Mouse (Mus musculus): ENCODE data around the gene Vwa3a. TPM values are rescaled to one million over a fixed set of nuclear protein-coding genes. Genes with fewer than 3 reads are reported as not detected.
A peak's percentile ranks its signal among the peaks of the same experiment; 100 is the strongest.

The Vwa3a gene
- polyA plus RNA-seq, 1 experiment from 2014 or later = 0.24 TPM

- Histone ChIP-seq H3K27ac (no peak overlapping the region), H3K9me3 (no peaks in the 10 kb centered on the region), H3K27me3 (replicated peaks) (no peaks in the 10 kb centered on the region), H3K4me1 (replicated peaks) (0 out of 2 replicates have a peak, but pooled peaks cover 10% of the 10 kb centered on the region), H3K9ac (no peak overlapping the region), H3K4me3 (replicated peaks) (no peak overlapping the region), H3K36me3 (no peaks in the 10 kb centered on the region), H3K4me2 (replicated peaks) (no peak overlapping the region)
- no peak for ATAC-seq
- WGBS = 94% methylated on average over 8 of the region's 8 CpGs
Observed at GRCm38 (mm10) chr7:120721456-120721855, 17.7 kb upstream of the Vwa3a start.

DNA sequence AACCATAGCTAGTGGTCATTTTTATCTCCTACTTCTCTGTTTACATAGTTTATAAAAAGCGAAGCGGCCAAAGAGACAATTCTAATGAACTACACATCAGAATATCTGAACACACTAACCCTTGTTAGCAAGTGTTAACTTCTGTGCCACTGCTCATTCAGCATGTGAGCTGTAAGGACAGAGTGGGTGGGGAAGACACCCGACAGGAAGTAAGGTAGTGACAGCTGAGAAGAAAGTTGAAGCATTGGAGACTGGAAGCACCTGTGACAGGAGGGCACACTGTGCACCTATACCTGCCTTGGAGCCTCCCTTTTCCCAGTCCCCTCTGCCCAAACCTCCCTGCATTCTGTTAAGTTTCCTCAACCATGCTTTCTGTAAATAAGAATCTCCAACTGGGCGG lies 17.1 kb upstream of the Vwa3a start:
- 86% methylated on average over 4 of the region's 4 CpGs for WGBS
- H3K36me3 ChIP-seq = no peaks in the 10 kb centered on the region

GRCm38 (mm10) chr7:120722839-120723278 lies 16.3 kb upstream of the Vwa3a start:
- Histone ChIP-seq H3K4me3 (replicated peaks) (no peak overlapping the region), H3K36me3 (no peaks in the 10 kb centered on the region), H3K27me3 (replicated peaks) (no peaks in the 10 kb centered on the region), H3K9me3 (no peaks in the 10 kb centered on the region), H3K9ac (no peak overlapping the region), H3K27ac (no peak overlapping the region), H3K4me1 (replicated peaks) (0 out of 2 replicates have a peak, but pooled peaks cover 10% of the 10 kb centered on the region), H3K4me2 (replicated peaks) (no peak overlapping the region)
- 82% methylated on average over 8 of the region's 8 CpGs for WGBS
- ATAC-seq = no peak

More for the DNA sequence above, 17.1 kb upstream of the Vwa3a start:
- H3K9ac ChIP-seq = no peak overlapping the region
- no peak overlapping the region for H3K4me3 ChIP-seq (replicated peaks)
- H3K9me3 ChIP-seq = no peaks in the 10 kb centered on the region
- H3K27ac ChIP-seq = no peak overlapping the region
- ATAC-seq = no peak
- H3K27me3 ChIP-seq (replicated peaks) = no peaks in the 10 kb centered on the region
- H3K4me1 ChIP-seq (replicated peaks) = 0 out of 2 replicates have a peak, but pooled peaks cover 10% of the 10 kb centered on the region
- H3K4me2 ChIP-seq (replicated peaks) = no peak overlapping the region

- H3K4me2 ChIP-seq (replicated peaks) = no peak overlapping the region
- 0 out of 2 replicates have a peak, but pooled peaks have one; percentile 25 for ATAC-seq
- 0 out of 2 replicates have a peak, but pooled peaks cover 14% of the 10 kb centered on the region for H3K4me1 ChIP-seq (replicated peaks)
- H3K27ac ChIP-seq = no peak overlapping the region
- no peak overlapping the region for H3K4me3 ChIP-seq (replicated peaks)
- H3K27me3 ChIP-seq (replicated peaks) = no peaks in the 10 kb centered on the region
- 88% methylated on average over 3 of the region's 3 CpGs for WGBS
- H3K9me3 ChIP-seq = no peaks in the 10 kb centered on the region
- H3K36me3 ChIP-seq = no peaks in the 10 kb centered on the region
- no peak overlapping the region for H3K9ac ChIP-seq
Observed at GRCm38 (mm10) chr7:120727581-120727980, 11.5 kb upstream of the Vwa3a start.

DNA sequence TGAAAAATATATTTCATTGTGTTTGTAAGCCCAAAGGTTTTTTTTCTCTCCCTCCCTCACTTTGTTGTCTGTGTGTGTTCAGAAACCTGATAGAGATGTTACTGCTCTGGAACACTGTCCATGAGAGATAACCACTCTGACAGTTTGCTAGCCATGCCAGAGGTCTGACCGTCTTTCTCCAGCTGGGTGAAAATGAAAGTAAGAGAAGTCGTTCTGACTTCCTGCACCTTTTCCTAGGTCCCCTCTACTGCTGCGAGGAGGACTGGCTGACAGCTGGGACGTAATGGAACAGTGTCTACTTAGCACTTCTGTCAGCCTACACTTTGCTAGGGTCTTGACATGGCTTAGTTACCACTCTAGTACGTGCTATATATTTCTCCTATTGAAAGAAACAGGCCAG lies 9.5 kb upstream of the Vwa3a start:
- WGBS = 53% methylated on average over 5 of the region's 5 CpGs
- Histone ChIP-seq H3K4me3 (replicated peaks) (no peak overlapping the region), H3K9ac (no peak overlapping the region), H3K9me3 (no peaks in the 10 kb centered on the region), H3K4me1 (replicated peaks) (0 out of 2 replicates have a peak, but pooled peaks cover 8% of the 10 kb centered on the region), H3K36me3 (no peaks in the 10 kb centered on the region), H3K4me2 (replicated peaks) (no peak overlapping the region), H3K27me3 (replicated peaks) (no peaks in the 10 kb centered on the region), H3K27ac (no peak overlapping the region)
- ATAC-seq = no peak; the same call in 1 of the 2 replicates

GRCm38 (mm10) chr7:120732906-120733305 lies 6.2 kb upstream of the Vwa3a start:
- Histone ChIP-seq H3K4me2 (replicated peaks) (no peak overlapping the region), H3K4me3 (replicated peaks) (no peak overlapping the region), H3K27ac (no peak overlapping the region), H3K9me3 (no peaks in the 10 kb centered on the region), H3K9ac (no peak overlapping the region), H3K4me1 (replicated peaks) (0 out of 2 replicates have a peak, but pooled peaks cover 4% of the 10 kb centered on the region), H3K36me3 (no peaks in the 10 kb centered on the region), H3K27me3 (replicated peaks) (no peaks in the 10 kb centered on the region)
- peak; percentile 79 for ATAC-seq
- 49% methylated on average over 7 of the region's 7 CpGs for WGBS

GRCm38 (mm10) chr7:120739558-120740101 lies 512 bp downstream of the Vwa3a start:
- ATAC-seq = peak; percentile 47; the same call in 1 of the 2 replicates
- Histone ChIP-seq H3K4me1 (replicated peaks) (0 out of 2 replicates have a peak, but pooled peaks cover 3% of the 10 kb centered on the region), H3K27me3 (replicated peaks) (no peaks in the 10 kb centered on the region), H3K4me2 (replicated peaks) (no peak overlapping the region), H3K9me3 (no peaks in the 10 kb centered on the region), H3K9ac (no peak overlapping the region), H3K36me3 (no peaks in the 10 kb centered on the region), H3K4me3 (replicated peaks) (no peak overlapping the region), H3K27ac (no peak overlapping the region)
- whole genome bisulfite sequencing = 12% methylated on average over 5 of the region's 5 CpGs

GRCm38 (mm10) chr7:120743366-120744351 lies 4.5 kb downstream of the Vwa3a start:
- no peak for ATAC-seq
- 74% methylated on average over 14 of the region's 14 CpGs for WGBS
- Histone ChIP-seq H3K9ac (no peak overlapping the region), H3K4me3 (replicated peaks) (no peak overlapping the region), H3K27ac (no peak overlapping the region), H3K9me3 (no peaks in the 10 kb centered on the region), H3K4me1 (replicated peaks) (0 out of 2 replicates have a peak, but pooled peaks cover 3% of the 10 kb centered on the region), H3K27me3 (replicated peaks) (no peaks in the 10 kb centered on the region), H3K36me3 (no peaks in the 10 kb centered on the region), H3K4me2 (replicated peaks) (no peak overlapping the region)

- Histone ChIP-seq H3K36me3 (no peaks in the 10 kb centered on the region), H3K4me3 (replicated peaks) (no peak overlapping the region), H3K27ac (no peak overlapping the region), H3K9me3 (no peaks in the 10 kb centered on the region), H3K4me2 (replicated peaks) (no peak overlapping the region), H3K4me1 (replicated peaks) (no peaks in the 10 kb centered on the region), H3K9ac (no peak overlapping the region), H3K27me3 (replicated peaks) (no peaks in the 10 kb centered on the region)
- 89% methylated on average over 6 of the region's 6 CpGs for WGBS
- no peak for ATAC-seq
Observed at GRCm38 (mm10) chr7:120744606-120745005, 5.5 kb downstream of the Vwa3a start.

- Histone ChIP-seq H3K27ac (no peak overlapping the region), H3K36me3 (no peaks in the 10 kb centered on the region), H3K27me3 (replicated peaks) (no peaks in the 10 kb centered on the region), H3K4me1 (replicated peaks) (no peaks in the 10 kb centered on the region), H3K4me2 (replicated peaks) (no peak overlapping the region), H3K9ac (no peak overlapping the region), H3K9me3 (no peaks in the 10 kb centered on the region), H3K4me3 (replicated peaks) (no peak overlapping the region)
- WGBS = 51% methylated on average over 3 of the region's 3 CpGs
- ATAC-seq = peak; percentile 36; the same call in 1 of the 2 replicates
Observed at GRCm38 (mm10) chr7:120746029-120746428, 6.9 kb downstream of the Vwa3a start.

DNA sequence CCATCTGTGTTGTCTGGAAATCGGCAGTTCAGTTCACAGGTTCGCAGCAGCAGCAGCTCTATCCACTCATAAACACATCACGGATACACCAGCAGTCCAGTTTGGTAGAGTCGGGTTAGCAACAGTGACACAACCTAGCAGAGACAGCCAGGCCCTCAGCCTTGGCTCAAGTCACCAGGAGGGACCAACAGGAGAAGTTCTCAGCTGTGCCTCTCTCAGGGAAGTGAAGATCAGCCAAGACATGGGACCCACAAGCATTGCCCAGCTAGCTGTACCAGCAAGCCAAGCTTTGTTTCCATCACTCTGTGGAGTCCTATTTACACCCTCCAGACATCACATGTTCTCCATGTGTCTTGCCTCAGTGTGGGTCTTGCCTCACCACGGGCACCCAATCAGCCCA lies 7.7 kb downstream of the Vwa3a start:
- Histone ChIP-seq H3K36me3 (no peaks in the 10 kb centered on the region), H3K27ac (no peak overlapping the region), H3K4me2 (replicated peaks) (no peak overlapping the region), H3K9ac (no peak overlapping the region), H3K27me3 (replicated peaks) (no peaks in the 10 kb centered on the region), H3K9me3 (no peaks in the 10 kb centered on the region), H3K4me1 (replicated peaks) (no peaks in the 10 kb centered on the region), H3K4me3 (replicated peaks) (no peak overlapping the region)
- no peak for ATAC-seq
- WGBS = 87% methylated on average over 5 of the region's 5 CpGs

DNA sequence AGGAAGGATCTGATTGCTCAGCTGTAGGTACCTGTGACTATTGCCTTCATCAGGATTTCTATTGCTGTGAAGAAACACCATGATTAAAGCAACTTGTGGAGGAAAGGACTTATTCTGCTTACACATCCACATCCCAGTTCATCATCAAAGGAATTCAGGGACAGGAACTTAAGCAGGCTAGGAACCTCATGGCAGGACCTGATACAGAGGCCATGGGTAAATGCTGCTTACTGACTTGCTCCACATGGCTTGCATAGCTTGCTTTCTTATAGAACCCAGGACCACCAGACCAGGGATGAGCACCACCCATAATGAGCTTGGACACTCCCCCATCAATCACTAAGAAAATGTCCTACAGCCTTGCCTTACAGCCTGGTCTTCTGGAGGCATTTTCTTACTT lies 9.4 kb downstream of the Vwa3a start:
- Histone ChIP-seq H3K4me3 (replicated peaks) (no peak overlapping the region), H3K27me3 (replicated peaks) (no peaks in the 10 kb centered on the region), H3K9ac (no peak overlapping the region), H3K4me1 (replicated peaks) (no peaks in the 10 kb centered on the region), H3K9me3 (no peaks in the 10 kb centered on the region), H3K36me3 (no peaks in the 10 kb centered on the region), H3K27ac (no peak overlapping the region), H3K4me2 (replicated peaks) (no peak overlapping the region)
- no peak for ATAC-seq

All from intestine, embryonic 15.5 days (tissue).